Mouse (Mus musculus): Measurements from ENCODE around the gene Chst11. TPM values are rescaled to one million over a fixed set of nuclear protein-coding genes. Genes with fewer than 3 reads are reported as not detected.
A peak's percentile ranks its signal among the peaks of the same experiment; 100 is the strongest.

The Chst11 gene
- total RNA-seq, 2 experiments from 2014 or later: 0.94 to 1.00 TPM

GRCm38 (mm10) chr10:83036340-83037045 lies 51.2 kb downstream of the Chst11 start:
- DNase-seq: no peak

- DNase-seq: no peak
These were observed 52.9 kb downstream of the Chst11 start for GRCm38 (mm10) chr10:83038166-83038565.

GRCm38 (mm10) chr10:83039414-83039813 lies 54.1 kb downstream of the Chst11 start:
- DNase-seq: no peak

GRCm38 (mm10) chr10:83041875-83042274 lies 56.6 kb downstream of the Chst11 start:
- DNase-seq: no peak

GRCm38 (mm10) chr10:83042613-83043477 lies 57.5 kb downstream of the Chst11 start:
- DNase-seq: peak; percentile 54

- no peak for DNase-seq
These were observed 58.4 kb downstream of the Chst11 start for GRCm38 (mm10) chr10:83043478-83044259.

GRCm38 (mm10) chr10:83049174-83049780 lies 64.0 kb downstream of the Chst11 start:
- no peak for DNase-seq

- no peak for DNase-seq
These were observed 68.7 kb downstream of the Chst11 start for GRCm38 (mm10) chr10:83053886-83054550.

GRCm38 (mm10) chr10:83056291-83056690 lies 71.0 kb downstream of the Chst11 start:
- DNase-seq: no peak

- DNase-seq: peak; percentile 67
These were observed 71.6 kb downstream of the Chst11 start for GRCm38 (mm10) chr10:83056866-83057265.

- DNase-seq: no peak
These were observed 74.9 kb downstream of the Chst11 start for GRCm38 (mm10) chr10:83060066-83060782.

- DNase-seq: peak; percentile 57
These were observed 77.0 kb downstream of the Chst11 start for GRCm38 (mm10) chr10:83062315-83062714.

- no peak for DNase-seq
These were observed 79.5 kb downstream of the Chst11 start for GRCm38 (mm10) chr10:83064796-83065195.

- DNase-seq: no peak
These were observed 80.9 kb downstream of the Chst11 start for GRCm38 (mm10) chr10:83066159-83066558.

GRCm38 (mm10) chr10:83067305-83067704 lies 82.0 kb downstream of the Chst11 start:
- DNase-seq: no peak

GRCm38 (mm10) chr10:83068466-83068865 lies 83.2 kb downstream of the Chst11 start:
- no peak for DNase-seq

- peak; percentile 45 for DNase-seq
These were observed 84.5 kb downstream of the Chst11 start for GRCm38 (mm10) chr10:83069791-83070190.

GRCm38 (mm10) chr10:83071785-83072580 lies 86.7 kb downstream of the Chst11 start:
- no peak for DNase-seq

GRCm38 (mm10) chr10:83073119-83073518 lies 87.8 kb downstream of the Chst11 start:
- DNase-seq: no peak

- DNase-seq: no peak
These were observed 91.5 kb downstream of the Chst11 start for GRCm38 (mm10) chr10:83076816-83077215.
